Comparison of ENCODE assay signal across 12 mouse cellular contexts in the genomic region with DNA sequence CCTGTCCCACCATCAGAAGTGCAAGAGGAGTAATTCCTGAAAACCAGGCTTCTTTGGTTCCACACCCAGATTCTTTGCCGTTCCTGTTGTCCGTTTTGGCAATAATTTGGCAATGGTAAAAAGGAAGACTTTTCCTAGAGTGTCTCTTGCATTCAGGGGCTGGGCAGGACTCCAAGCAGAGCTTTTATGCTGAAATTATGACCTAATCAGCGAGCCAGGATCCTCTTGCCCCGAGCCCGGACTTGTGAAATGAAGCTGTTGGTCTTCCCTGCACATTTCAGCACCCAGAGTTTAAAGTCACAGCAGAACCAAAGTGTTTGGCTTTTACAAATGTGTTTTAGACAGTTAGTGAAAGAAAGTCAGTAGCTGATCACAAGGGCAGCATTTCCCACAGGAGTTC.
A peak's percentile ranks its signal among the peaks of the same experiment; 100 is the strongest.
DNase-seq lines count a peak whose midpoint lies in the region; ATAC-seq lines count a peak whose summit lies in the region.
"Had no signal": no experiment of that assay in that cellular context is flagged by ENCODE, and none has a peak within 500 bp of the region (broad histone marks: within the 10 kb centered on the region; RNA-seq: fewer than 3 reads in every experiment).

No protein-coding gene starts in this region.

- ATAC-seq in neural tube, embryonic 15.5 days (ENCODE audit: low FRiP score): no peak
- ATAC-seq: CD4-positive, CD25-positive, alpha-beta regulatory T cell, adult 4 months had no signal

- no peaks in the 10 kb centered on the region for H3K27me3 ChIP-seq in heart, embryonic 10.5 days (ENCODE audit: insufficient read depth, poor library complexity, severe bottlenecking)
- no peaks in the 10 kb centered on the region for H3K27me3 ChIP-seq in neural tube, embryonic 15.5 days (replicated peaks)
- H3K27me3 ChIP-seq: heart, embryonic 15.5 days had no signal

- no peaks in the 10 kb centered on the region for H3K9me3 ChIP-seq in heart, embryonic 10.5 days
- no peaks in the 10 kb centered on the region for H3K9me3 ChIP-seq in neural tube, embryonic 15.5 days (replicated peaks)
- H3K9me3 ChIP-seq: heart, embryonic 15.5 days had no signal

- intact Hi-C loops in heart, postnatal 36 days (cut with DNase I): no loop called here

- H3K4me3 ChIP-seq in heart, embryonic 10.5 days: no peak overlapping the region
- no peak overlapping the region for H3K4me3 ChIP-seq in neural tube, embryonic 15.5 days (replicated peaks)
- H3K4me3 ChIP-seq: heart, embryonic 15.5 days had no signal

- no peak overlapping the region for H3K27ac ChIP-seq in heart, embryonic 10.5 days
- no peak overlapping the region for H3K27ac ChIP-seq in neural tube, embryonic 15.5 days (replicated peaks)
- H3K27ac ChIP-seq: heart, embryonic 15.5 days had no signal

- no peaks in the 10 kb centered on the region for H3K4me1 ChIP-seq in heart, embryonic 10.5 days
- H3K4me1 ChIP-seq in neural tube, embryonic 15.5 days: 0 out of 2 replicates have a peak, but pooled peaks cover 7% of the 10 kb centered on the region

- H3K4me2 ChIP-seq in neural tube, embryonic 15.5 days: no peak overlapping the region
- H3K4me2 ChIP-seq: heart, embryonic 15.5 days had no signal

- H3K36me3 ChIP-seq in heart, embryonic 10.5 days: no peaks in the 10 kb centered on the region
- H3K36me3 ChIP-seq in neural tube, embryonic 15.5 days: no peaks in the 10 kb centered on the region
- H3K36me3 ChIP-seq: heart, embryonic 15.5 days had no signal

- WGBS in heart, embryonic 10.5 days: 68% methylated on average over 5 of the region's 5 CpGs
- 52% methylated on average over 5 of the region's 5 CpGs for WGBS in neural tube, embryonic 15.5 days

- H3K9ac ChIP-seq in neural tube, embryonic 15.5 days (replicated peaks): no peak overlapping the region
- H3K9ac ChIP-seq: heart, embryonic 15.5 days had no signal

- DNase-seq in heart, adult 11 months: peak; percentile 89
- no peak for DNase-seq in heart, embryonic 10.5 days (ENCODE audit: low spot score)
- DNase-seq in urinary bladder, postnatal 14 days (ENCODE audit: low spot score): peak; percentile 10
- no peak for DNase-seq in urinary bladder, adult 2 months (ENCODE audit: low spot score)
- DNase-seq in heart, postnatal 36 days: peak; percentile 10 to 24
- peak; percentile 13 for DNase-seq in skeletal muscle tissue, adult 2 months (ENCODE audit: low read depth, low spot score)
- DNase-seq in layer of hippocampus, adult 8-10 months (ENCODE audit: low spot score in 2 of 2): no peak
- DNase-seq: cerebellum, adult 8-10 months; right cerebral cortex, postnatal 25 days had no signal

Comparison
In these comparisons a context has a peak if more than half of its experiments do, and no peak if none do; other contexts are left out.
1. DNase-seq: peak in heart, adult 11 months (single experiment), urinary bladder, postnatal 14 days (single experiment), heart, postnatal 36 days (2 of 2) and skeletal muscle tissue, adult 2 months (single experiment); none in heart, embryonic 10.5 days (single experiment), urinary bladder, adult 2 months (single experiment) and layer of hippocampus, adult 8-10 months (0 of 2).